Mouse (Mus musculus) retina, embryonic 14.5 days (tissue): ENCODE data around the gene Capn11.
A peak's percentile ranks its signal among the peaks of the same experiment; 100 is the strongest.

Source experiments
- DNase-seq: peaks from one replicate; pipeline ENCODE4 v3.0.0-alpha.2; 2015; ENCODE audit warnings: low spot score

The Capn11 gene

GRCm38 (mm10) chr17:45582715-45583355 lies 76.3 kb downstream of the Capn11 start:
- DNase-seq: no peak

GRCm38 (mm10) chr17:45582188-45582587 lies 76.9 kb downstream of the Capn11 start:
- DNase-seq: no peak

- DNase-seq: peak; percentile 92
These were observed 77.5 kb downstream of the Capn11 start for GRCm38 (mm10) chr17:45581567-45581983.

- DNase-seq: no peak
These were observed 78.1 kb downstream of the Capn11 start for GRCm38 (mm10) chr17:45580958-45581477.
